Mouse (Mus musculus) MEL (cell line): ENCODE results near the gene Nhlrc3. TPM values are rescaled to one million over a fixed set of nuclear protein-coding genes. Genes with fewer than 3 reads are reported as not detected.

Experiments used
- DNase-seq: peaks from one replicate; pipeline ENCODE4 v3.0.0; 2011; ENCODE audit warnings: low read depth, low spot score
- H3K27ac ChIP-seq: 2 replicates; pipeline ENCODE4 v1.5.1; 2012; ENCODE audit warnings: low read depth, mild to moderate bottlenecking, control low read depth, low read length, moderate library complexity; ENCODE audit not compliant: control insufficient read depth
- H3K27me3 ChIP-seq, 2 experiments: fragments of 150-350 bp in 1 of 2; sonication (generic) in 1 of 2; 2 replicates each; pipeline ENCODE4 v1.6.1; 2012; ENCODE audit warnings: low read length in 2 of 2, mild to moderate bottlenecking in 2 of 2, improper control_type of control experiment in 1 of 2, moderate library complexity in 1 of 2; ENCODE audit not compliant: insufficient read depth in 2 of 2, control insufficient read depth in 1 of 2
- H3K36me3 ChIP-seq, 2 experiments: 2 replicates each; pipeline ENCODE4 v1.6.1; 2012 to 2014; ENCODE audit warnings: low read length in 2 of 2, improper control_type of control experiment in 1 of 2, inconsistent platforms in 1 of 2, mild to moderate bottlenecking in 1 of 2; ENCODE audit not compliant: insufficient read depth in 2 of 2, control insufficient read depth in 1 of 2
- H3K4me1 ChIP-seq, 2 experiments: fragments of 150-350 bp in 1 of 2; sonication (generic) in 1 of 2; 2 replicates each; pipeline ENCODE4 v1.6.1; 2012; ENCODE audit warnings: low read length in 2 of 2, improper control_type of control experiment in 1 of 2, mild to moderate bottlenecking in 1 of 2; ENCODE audit not compliant: insufficient read depth in 2 of 2, control insufficient read depth in 1 of 2
- H3K4me3 ChIP-seq, 2 experiments: fragments of 150-350 bp in 1 of 2; sonication (generic) in 1 of 2; 2 replicates each; pipeline ENCODE4 v1.5.1; 2012; ENCODE audit warnings: low read depth in 2 of 2, low read length in 2 of 2, mild to moderate bottlenecking in 2 of 2, moderate library complexity in 2 of 2, control low read depth in 1 of 2, improper control_type of control experiment in 1 of 2; ENCODE audit not compliant: control insufficient read depth in 1 of 2, insufficient read depth in 1 of 2
- H3K79me2 ChIP-seq: 2 replicates; pipeline ENCODE4 v1.6.1; 2012; ENCODE audit warnings: mild to moderate bottlenecking, low read length, moderate library complexity; ENCODE audit not compliant: control insufficient read depth, poor library complexity, insufficient read depth
- H3K9ac ChIP-seq: 2 replicates; pipeline ENCODE4 v1.6.1; 2012; ENCODE audit warnings: low read depth, mild to moderate bottlenecking, control low read depth, low read length, moderate library complexity; ENCODE audit not compliant: control insufficient read depth, poor library complexity, severe bottlenecking
- H3K9me3 ChIP-seq: fragments of 150-350 bp; sonication (generic); replicated peaks from 2 replicates; pipeline ENCODE4 v1.6.1; 2012; ENCODE audit warnings: mild to moderate bottlenecking, low read length, improper control_type of control experiment, moderate library complexity; ENCODE audit not compliant: insufficient read depth
- BHLHE40 ChIP-seq: IDR thresholded peaks from 2 replicates; pipeline ENCODE4 v1.6.1; 2012; ENCODE audit warnings: low read depth, mild to moderate bottlenecking, inconsistent platforms, low read length, improper control_type of control experiment, borderline replicate concordance
- CTCF ChIP-seq, 3 experiments: IDR thresholded peaks in 2 of 3; conservative IDR thresholded peaks in 1 of 3; 2 replicates each; pipeline ENCODE4 v1.5.1; 2011 to 2012; ENCODE audit warnings: low read length in 3 of 3, low read depth in 2 of 3, mild to moderate bottlenecking in 2 of 3, improper control_type of control experiment in 1 of 3, inconsistent platforms in 1 of 3, mixed read lengths in 1 of 3, moderate library complexity in 1 of 3; ENCODE audit not compliant: control insufficient read depth in 1 of 3, insufficient read depth in 1 of 3, poor library complexity in 1 of 3, severe bottlenecking in 1 of 3
- ELF1 ChIP-seq: IDR thresholded peaks from 2 replicates; pipeline ENCODE4 v1.6.1; 2014; ENCODE audit warnings: low read depth, mild to moderate bottlenecking, inconsistent platforms, low read length, improper control_type of control experiment, moderate library complexity
- EP300 ChIP-seq, 2 experiments: IDR thresholded peaks; 2 replicates each; pipeline ENCODE4 v1.6.1; 2011; ENCODE audit warnings: improper control_type of control experiment in 2 of 2, low read length in 2 of 2, low read depth in 1 of 2, mild to moderate bottlenecking in 1 of 2
- ETS1 ChIP-seq: IDR thresholded peaks from 2 replicates; pipeline ENCODE4 v1.6.1; 2012; ENCODE audit warnings: low read depth, mild to moderate bottlenecking, inconsistent platforms, low read length, improper control_type of control experiment, moderate library complexity
- GABPA ChIP-seq: IDR thresholded peaks from 2 replicates; pipeline ENCODE4 v1.6.1; 2012; ENCODE audit warnings: low read depth, mild to moderate bottlenecking, inconsistent platforms, low read length, improper control_type of control experiment, moderate library complexity
- MAX ChIP-seq: IDR thresholded peaks from 2 replicates; pipeline ENCODE4 v1.6.1; 2011; ENCODE audit warnings: low read length, improper control_type of control experiment
- MEF2A ChIP-seq: IDR thresholded peaks from 2 replicates; pipeline ENCODE4 v1.6.1; 2014; ENCODE audit warnings: low read depth, mild to moderate bottlenecking, inconsistent platforms, low read length, improper control_type of control experiment; ENCODE audit not compliant: poor library complexity, insufficient replicate concordance, severe bottlenecking; ENCODE audit errors: extremely low read depth
- MYC ChIP-seq: IDR thresholded peaks from 2 replicates; pipeline ENCODE4 v1.6.1; 2011; ENCODE audit warnings: low read depth, mild to moderate bottlenecking, low read length, improper control_type of control experiment, moderate library complexity
- NELFE ChIP-seq: IDR thresholded peaks from 2 replicates; pipeline ENCODE4 v1.6.1; 2011; ENCODE audit warnings: low read depth, low read length, improper control_type of control experiment
- NRF1 ChIP-seq: IDR thresholded peaks from 2 replicates; pipeline ENCODE4 v1.6.1; 2014; ENCODE audit warnings: low read depth, mild to moderate bottlenecking, inconsistent platforms, low read length, improper control_type of control experiment, moderate library complexity; ENCODE audit not compliant: poor library complexity, insufficient read depth, severe bottlenecking
- POLR2AphosphoS2 ChIP-seq: IDR thresholded peaks from 2 replicates; pipeline ENCODE4 v1.6.1; 2011; ENCODE audit warnings: low read length, improper control_type of control experiment
- POLR2AphosphoS5 ChIP-seq: IDR thresholded peaks from 2 replicates; pipeline ENCODE4 v1.6.1; 2012; ENCODE audit warnings: low read depth, borderline replicate concordance, mild to moderate bottlenecking, inconsistent platforms, low read length, moderate library complexity, mixed read lengths
- RAD21 ChIP-seq: IDR thresholded peaks from 2 replicates; pipeline ENCODE4 v1.6.1; 2011; ENCODE audit warnings: mild to moderate bottlenecking, low read depth, low read length, improper control_type of control experiment
- RCOR1 ChIP-seq: IDR thresholded peaks from 2 replicates; pipeline ENCODE4 v1.6.1; 2012; ENCODE audit warnings: low read depth, mild to moderate bottlenecking, inconsistent platforms, low read length, improper control_type of control experiment
- SMC3 ChIP-seq: IDR thresholded peaks from 2 replicates; pipeline ENCODE4 v1.6.1; 2011; ENCODE audit warnings: low read depth, low read length, improper control_type of control experiment
- TAL1 ChIP-seq: IDR thresholded peaks from 2 replicates; pipeline ENCODE4 v1.6.1; 2012; ENCODE audit warnings: mild to moderate bottlenecking, inconsistent platforms, low read length, moderate library complexity, mixed read lengths
- UBTF ChIP-seq: IDR thresholded peaks from 2 replicates; pipeline ENCODE4 v1.6.1; 2012; ENCODE audit warnings: low read depth, mild to moderate bottlenecking, inconsistent platforms, low read length, improper control_type of control experiment, moderate library complexity, borderline replicate concordance; ENCODE audit not compliant: insufficient read depth
- USF1 ChIP-seq: IDR thresholded peaks from 2 replicates; pipeline ENCODE4 v1.6.1; 2014; ENCODE audit warnings: low read depth, mild to moderate bottlenecking, inconsistent platforms, low read length, improper control_type of control experiment, moderate library complexity
- USF2 ChIP-seq, 2 experiments: IDR thresholded peaks; 2 replicates each; pipeline ENCODE4 v1.6.1; 2011 to 2012; ENCODE audit warnings: improper control_type of control experiment in 2 of 2, low read length in 2 of 2, borderline replicate concordance in 1 of 2, inconsistent platforms in 1 of 2, low read depth in 1 of 2, mild to moderate bottlenecking in 1 of 2; ENCODE audit not compliant: insufficient read depth in 1 of 2
- ZNF384 ChIP-seq: IDR thresholded peaks from 2 replicates; pipeline ENCODE4 v1.6.1; 2012; ENCODE audit warnings: low read depth, mild to moderate bottlenecking, inconsistent platforms, low read length, improper control_type of control experiment
- polyA plus RNA-seq, 2 experiments: library from polyadenylated mRNA; stranded (reverse) in 1 of 2; unstranded in 1 of 2; fragments of >175 nt in 1 of 2; fragments of >200 nt in 1 of 2; gene quantifications; 2 replicates each; pipeline versions ENCODE4 v1.2.1 to v1.2.4; 2012; ENCODE audit warnings: low replicate concordance in 2 of 2, low read depth in 1 of 2; ENCODE audit not compliant: insufficient read length in 2 of 2, insufficient read depth in 1 of 2, missing spikeins in 1 of 2
- total RNA-seq: library from RNA; depleted of rRNA; stranded (reverse); fragments of 300-350 nt; gene quantifications from 2 replicates; pipeline ENCODE4 v1.2.3, GENCODE M21; 2012

The Nhlrc3 gene
- total and polyA plus RNA-seq, 3 experiments = 6.7 to 9.1 TPM; not detected in 1

GRCm38 (mm10) chr3:53477468-53477867 lies 14.3 kb upstream of the Nhlrc3 start:
- TF ChIP-seq UBTF (no peak), NRF1 (no peak), USF1 (no peak), POLR2AphosphoS2 (no peak), TAL1 (no peak), MAX (no peak), ZNF384 (no peak), POLR2AphosphoS5 (no peak), MYC (no peak), USF2 (IDR thresholded peaks at IDR 0.05; ENCODE audit: borderline replicate concordance in 1 of 2, insufficient read depth in 1 of 2, low read depth in 1 of 2, low read length in 2 of 2) (no peak), BHLHE40 (no peak), GABPA (no peak), CTCF (IDR thresholded peaks at IDR 0.05 in 2 of 3, conservative IDR thresholded peaks at IDR 0.05 in 1 of 3; ENCODE audit: control insufficient read depth in 1 of 3, insufficient read depth in 1 of 3, low read depth in 2 of 3, low read length in 3 of 3, poor library complexity in 1 of 3, severe bottlenecking in 1 of 3) (no peak), MEF2A (no peak), RCOR1 (no peak), ELF1 (no peak), NELFE (no peak), EP300 (IDR thresholded peaks at IDR 0.05; ENCODE audit: low read depth in 1 of 2, low read length in 2 of 2) (no peak)
- TF ChIP-seq, all 39 proteins: peak for 0
- H3K27ac ChIP-seq = no peak overlapping the region
- no peaks in the 10 kb centered on the region for H3K79me2 ChIP-seq
- H3K27me3 ChIP-seq = no peaks in the 10 kb centered on the region
- no peak overlapping the region for H3K9ac ChIP-seq
- no peak overlapping the region for H3K4me3 ChIP-seq
- H3K9me3 ChIP-seq = no peaks in the 10 kb centered on the region
- H3K36me3 ChIP-seq = peaks cover 2 to 5% of the 10 kb centered on the region in 2 experiments; a peak in 3 of 4 replicates
- H3K4me1 ChIP-seq = no peaks in the 10 kb centered on the region
- DNase-seq = no peak

GRCm38 (mm10) chr3:53475889-53476288 lies 12.8 kb upstream of the Nhlrc3 start:
- Histone ChIP-seq H3K9me3 (no peaks in the 10 kb centered on the region), H3K9ac (no peak overlapping the region), H3K27me3 (no peaks in the 10 kb centered on the region), H3K36me3 (peaks cover 2 to 7% of the 10 kb centered on the region in 2 experiments; a peak in 3 of 4 replicates), H3K4me3 (no peak overlapping the region), H3K4me1 (no peaks in the 10 kb centered on the region), H3K79me2 (no peaks in the 10 kb centered on the region), H3K27ac (no peak overlapping the region)
- DNase-seq = peak; percentile 36
- TF ChIP-seq SMC3 (peak; percentile 43), RAD21 (peak; percentile 13), ETS1 (no peak), CTCF (IDR thresholded peaks at IDR 0.05 in 2 of 3, conservative IDR thresholded peaks at IDR 0.05 in 1 of 3; ENCODE audit: control insufficient read depth in 1 of 3, insufficient read depth in 1 of 3, low read depth in 2 of 3, low read length in 3 of 3, poor library complexity in 1 of 3, severe bottlenecking in 1 of 3) (peak; percentile 20 to 64 (median 60); a peak in 4 of 6 replicates)
